Mouse (Mus musculus): ENCODE measurements around the gene Rbfox1.
A peak's percentile ranks its signal among the peaks of the same experiment; 100 is the strongest.

The Rbfox1 gene

DNA sequence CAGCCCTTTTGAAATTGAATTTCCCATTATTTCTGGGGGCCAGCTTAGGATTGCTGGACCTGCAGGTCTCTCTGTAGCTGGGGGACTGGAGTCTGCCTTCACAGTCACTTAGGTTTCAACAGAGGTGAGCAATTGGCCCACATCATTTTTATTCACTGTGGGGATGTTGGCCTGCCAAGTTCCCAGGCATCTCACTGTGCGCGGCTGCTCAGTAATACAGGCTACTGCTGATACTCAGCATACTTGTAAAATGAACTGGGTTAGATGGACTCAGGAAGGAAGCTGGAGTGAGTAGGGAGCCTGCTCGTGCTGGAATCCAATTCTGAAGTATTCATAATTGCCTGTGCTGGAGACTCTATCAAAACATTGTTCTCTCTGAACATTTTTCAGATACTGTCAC, 1356.5 kb downstream of the Rbfox1 start:
- DNase-seq (ENCODE audit: low spot score) = no peak

- DNase-seq (ENCODE audit: low spot score) = no peak
Observed at GRCm38 (mm10) chr16:7242501-7242900, 1357.3 kb downstream of the Rbfox1 start.

- no peak for DNase-seq (ENCODE audit: low spot score)
Observed at GRCm38 (mm10) chr16:7244382-7244781, 1359.2 kb downstream of the Rbfox1 start.

DNA sequence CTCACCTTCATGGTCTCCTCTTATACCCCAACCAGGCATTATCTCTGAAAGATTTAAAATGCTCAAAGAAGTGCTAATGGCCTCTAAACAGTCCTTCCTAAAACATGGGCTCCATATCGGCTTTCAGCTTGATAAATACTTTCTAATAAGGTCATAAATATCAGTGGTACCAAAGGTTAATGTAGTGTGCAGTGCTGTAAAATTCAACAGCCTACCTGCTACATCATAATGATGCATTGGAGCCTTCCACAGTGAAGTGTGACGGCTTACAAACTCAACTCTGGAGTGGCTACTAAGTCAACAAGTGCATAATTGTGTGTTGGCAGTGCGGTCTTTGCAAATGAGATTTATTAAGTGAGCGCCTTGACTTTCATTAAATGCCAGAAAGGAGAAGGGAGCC, 1366.5 kb downstream of the Rbfox1 start:
- DNase-seq (ENCODE audit: low spot score) = no peak

- DNase-seq (ENCODE audit: low spot score) = peak; percentile 17
Observed at GRCm38 (mm10) chr16:7257366-7257765, 1372.2 kb downstream of the Rbfox1 start.

GRCm38 (mm10) chr16:7263261-7263660, 1378.1 kb downstream of the Rbfox1 start:
- no peak for DNase-seq (ENCODE audit: low spot score)

GRCm38 (mm10) chr16:7265715-7266114, 1380.6 kb downstream of the Rbfox1 start:
- no peak for DNase-seq (ENCODE audit: low spot score)

- DNase-seq (ENCODE audit: low spot score) = no peak
Observed at GRCm38 (mm10) chr16:7275501-7275900, 1390.3 kb downstream of the Rbfox1 start.

GRCm38 (mm10) chr16:7275901-7276300, 1390.7 kb downstream of the Rbfox1 start:
- DNase-seq (ENCODE audit: low spot score) = no peak

DNA sequence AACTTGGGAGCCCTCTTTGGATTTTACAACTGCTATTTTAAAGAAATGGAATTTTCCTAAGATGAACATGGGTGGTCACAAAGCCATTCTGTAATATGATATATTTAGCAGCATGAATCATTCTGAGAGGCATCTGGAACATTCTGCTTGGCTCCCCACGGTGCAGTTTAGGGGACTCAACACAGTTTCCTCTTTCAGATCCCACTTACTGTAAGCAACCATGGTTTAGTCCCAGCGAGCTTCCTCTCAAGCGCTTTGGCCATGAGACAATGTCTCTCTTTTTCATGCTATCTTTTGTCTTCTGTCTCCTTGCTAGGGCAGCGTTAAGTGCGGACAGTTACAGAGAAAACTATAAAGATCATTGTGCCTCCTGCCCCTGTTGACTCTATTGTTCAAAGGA, 1394.4 kb downstream of the Rbfox1 start:
- DNase-seq (ENCODE audit: low spot score) = peak; percentile 45

GRCm38 (mm10) chr16:7282257-7282656, 1397.1 kb downstream of the Rbfox1 start:
- DNase-seq (ENCODE audit: low spot score) = peak; percentile 78

GRCm38 (mm10) chr16:7292985-7293805, 1408.0 kb downstream of the Rbfox1 start:
- DNase-seq (ENCODE audit: low spot score) = no peak

GRCm38 (mm10) chr16:7302416-7302815, 1417.3 kb downstream of the Rbfox1 start:
- DNase-seq (ENCODE audit: low spot score) = no peak

- no peak for DNase-seq (ENCODE audit: low spot score)
Observed at GRCm38 (mm10) chr16:7329196-7329595, 1444.0 kb downstream of the Rbfox1 start.

GRCm38 (mm10) chr16:7341186-7341585, 1456.0 kb downstream of the Rbfox1 start:
- DNase-seq (ENCODE audit: low spot score) = no peak

GRCm38 (mm10) chr16:7345298-7345697, 1460.1 kb downstream of the Rbfox1 start:
- no peak for DNase-seq (ENCODE audit: low spot score)

GRCm38 (mm10) chr16:7346001-7346625, 1461.0 kb downstream of the Rbfox1 start:
- DNase-seq (ENCODE audit: low spot score) = no peak

- no peak for DNase-seq (ENCODE audit: low spot score)
Observed at GRCm38 (mm10) chr16:7347522-7348165, 1462.5 kb downstream of the Rbfox1 start.

- DNase-seq (ENCODE audit: low spot score) = no peak
Observed at GRCm38 (mm10) chr16:7352808-7353207, 1467.7 kb downstream of the Rbfox1 start.

DNA sequence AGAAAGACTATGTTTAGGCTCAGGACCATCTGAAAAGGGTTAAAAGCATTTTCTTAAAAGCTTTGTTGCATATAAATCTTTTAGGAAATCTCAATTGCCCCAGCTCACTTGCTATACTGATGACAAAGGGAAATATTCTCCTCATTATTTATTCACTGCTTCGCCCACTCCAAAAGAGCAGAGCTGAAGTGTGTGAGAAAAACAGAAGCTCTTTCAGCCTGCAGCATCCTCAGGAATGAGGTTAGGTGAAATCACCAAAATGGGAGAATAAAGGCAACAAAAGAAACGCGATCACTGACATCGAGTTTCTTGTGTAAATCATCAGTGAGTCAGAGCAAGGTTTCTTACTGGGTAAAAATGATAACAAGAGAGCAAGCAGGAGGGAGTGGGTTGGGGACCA, 1469.0 kb downstream of the Rbfox1 start:
- DNase-seq (ENCODE audit: low spot score) = no peak

- DNase-seq (ENCODE audit: low spot score) = no peak
Observed at GRCm38 (mm10) chr16:7359043-7359442, 1473.9 kb downstream of the Rbfox1 start.

DNA sequence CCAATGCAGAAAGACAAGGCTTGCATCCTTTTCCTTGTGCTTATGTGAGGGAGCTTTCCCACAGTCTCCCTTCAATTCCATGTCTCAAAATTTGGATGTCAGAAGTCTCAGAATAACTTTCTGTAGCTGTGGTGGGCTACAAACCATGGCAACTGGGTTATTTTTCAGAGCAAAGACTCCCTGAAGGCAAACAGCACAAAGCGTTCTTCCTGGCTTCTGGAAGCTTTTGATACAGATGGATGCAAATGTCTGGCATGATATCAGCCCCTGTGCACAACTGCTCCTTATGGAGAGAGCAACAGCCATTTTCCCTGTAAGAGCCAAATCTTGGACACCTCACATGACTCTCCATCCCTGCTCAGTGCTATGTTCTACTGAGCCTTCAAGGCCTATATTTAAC, 1475.6 kb downstream of the Rbfox1 start:
- peak; percentile 34 for DNase-seq (ENCODE audit: low spot score)

DNA sequence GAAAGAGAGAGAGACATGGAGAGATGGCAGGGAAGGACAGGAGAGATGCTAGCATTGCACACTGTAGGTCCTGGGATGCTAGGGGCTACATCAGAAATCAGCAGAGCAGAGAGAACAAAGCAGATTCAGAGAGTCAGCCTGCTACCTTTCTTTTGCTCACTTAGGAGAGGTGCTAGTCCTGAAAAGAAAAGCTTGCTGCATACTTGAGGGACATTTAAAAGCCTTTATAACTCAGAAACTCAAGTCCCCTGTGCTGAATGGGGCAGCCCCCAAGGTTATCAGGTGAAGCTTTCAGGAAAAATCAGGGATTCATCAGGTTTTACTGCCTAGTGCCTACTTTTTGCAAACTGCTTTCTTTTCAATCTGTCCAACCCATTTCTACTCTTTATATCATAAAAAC, 1480.7 kb downstream of the Rbfox1 start:
- DNase-seq (ENCODE audit: low spot score) = no peak

All from layer of hippocampus, adult 11-12 months (tissue).